Mouse (Mus musculus): ENCODE results near the gene Sh2d7. TPM values are rescaled to one million over a fixed set of nuclear protein-coding genes. Genes with fewer than 3 reads are reported as not detected.
"Not testable (repeated sequence)": the region's sequence is repeated elsewhere in the genome, so short reads cannot be mapped to it uniquely, and the experiment has no call there.

The Sh2d7 gene
- total RNA-seq, 2 experiments from 2014 or later: not detected

DNA sequence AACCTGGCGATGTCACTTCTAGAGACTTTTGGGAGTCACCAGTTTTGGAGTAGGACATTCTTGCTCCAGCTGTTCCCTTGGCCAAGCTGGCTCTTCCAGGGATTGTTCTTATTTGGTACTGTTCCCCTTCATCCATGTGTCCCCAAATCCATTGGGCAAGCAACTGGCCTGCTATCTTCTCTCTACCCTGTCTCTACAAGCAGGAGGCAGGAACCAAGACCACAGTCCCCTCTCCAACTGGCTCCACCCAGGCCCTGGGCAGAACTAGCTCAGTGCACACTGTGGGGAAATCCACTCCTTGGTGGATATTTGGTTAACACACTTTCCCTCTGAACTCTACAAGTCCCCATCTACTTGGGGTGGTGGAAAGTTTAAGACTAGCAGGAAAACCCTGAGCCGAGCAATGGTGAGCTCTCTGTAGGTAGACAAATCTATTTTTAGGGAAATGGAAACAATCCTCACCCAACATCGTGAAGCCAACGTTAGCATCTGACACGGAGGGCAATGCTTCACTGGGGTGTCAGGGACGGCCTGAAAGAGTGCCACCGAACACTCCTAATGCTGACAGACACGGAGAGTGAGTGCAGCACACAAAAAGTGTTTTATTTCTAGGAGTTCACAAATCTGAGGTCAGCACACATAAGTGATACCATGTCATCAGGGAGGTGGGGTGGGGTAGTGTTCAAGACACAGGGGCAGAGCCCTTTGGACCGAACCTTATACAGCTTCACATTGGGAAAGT lies 5.6 kb downstream of the Sh2d7 start:
- DNase-seq (ENCODE audit: low spot score): no peak

DNA sequence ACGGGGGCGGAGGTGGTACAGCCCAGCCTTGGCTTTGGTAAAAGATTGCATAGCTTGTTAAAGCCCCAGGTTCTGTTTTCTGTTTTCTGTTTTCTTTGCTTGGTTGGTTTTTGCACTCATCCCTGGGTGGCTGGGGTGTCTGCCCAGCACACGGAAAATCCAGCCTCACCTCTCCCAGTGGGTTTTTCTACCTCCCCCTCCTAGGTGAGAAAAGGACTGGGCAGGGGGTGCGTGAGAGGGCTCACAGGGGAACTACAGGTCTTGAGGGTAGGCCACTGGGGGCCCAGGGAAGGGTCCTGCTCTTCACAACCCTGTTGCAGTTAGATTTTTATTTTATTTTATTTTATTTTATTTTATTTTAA lies 6.2 kb downstream of the Sh2d7 start:
- no peak for DNase-seq (ENCODE audit: low spot score)

DNA sequence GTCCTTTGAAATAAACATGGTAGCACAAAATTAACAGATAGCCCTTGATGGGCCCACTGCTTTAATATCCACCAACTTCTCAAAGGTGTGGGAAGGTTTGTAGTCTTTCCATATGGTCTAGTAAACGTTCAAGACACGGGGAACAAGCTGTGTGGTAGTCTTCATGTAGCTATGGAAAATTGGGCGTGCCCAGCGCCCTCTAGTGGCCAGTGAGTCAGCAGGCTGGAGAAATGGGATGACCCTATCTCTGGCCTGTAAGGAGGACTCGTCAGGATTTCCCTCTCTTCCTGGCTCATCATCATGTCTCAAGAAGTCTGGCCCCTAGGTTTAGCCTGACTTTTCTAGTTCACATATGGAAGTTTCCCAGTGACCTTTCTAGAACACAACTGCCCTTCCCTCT lies 8.8 kb downstream of the Sh2d7 start:
- DNase-seq (ENCODE audit: low spot score): peak; percentile 51

DNA sequence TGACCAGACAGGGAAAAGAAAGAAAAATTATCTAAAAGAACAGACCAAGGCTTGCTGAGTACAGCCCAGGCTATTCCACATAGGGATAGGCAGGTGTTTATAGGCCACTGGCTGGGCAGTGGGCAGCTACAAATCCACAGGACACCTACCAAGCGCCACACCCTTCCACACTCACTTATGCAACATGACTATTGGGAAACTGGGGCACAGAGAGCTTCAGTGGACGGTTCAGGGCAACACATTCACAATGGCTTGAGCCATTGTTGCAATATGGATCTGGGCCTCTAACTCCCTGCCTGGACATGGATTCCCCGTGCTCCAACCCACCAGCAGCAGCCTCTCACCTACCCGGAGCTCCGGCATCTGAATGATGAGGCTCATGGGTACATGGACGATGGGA lies 10.6 kb downstream of the Sh2d7 start:
- no peak for DNase-seq (ENCODE audit: low spot score)

DNA sequence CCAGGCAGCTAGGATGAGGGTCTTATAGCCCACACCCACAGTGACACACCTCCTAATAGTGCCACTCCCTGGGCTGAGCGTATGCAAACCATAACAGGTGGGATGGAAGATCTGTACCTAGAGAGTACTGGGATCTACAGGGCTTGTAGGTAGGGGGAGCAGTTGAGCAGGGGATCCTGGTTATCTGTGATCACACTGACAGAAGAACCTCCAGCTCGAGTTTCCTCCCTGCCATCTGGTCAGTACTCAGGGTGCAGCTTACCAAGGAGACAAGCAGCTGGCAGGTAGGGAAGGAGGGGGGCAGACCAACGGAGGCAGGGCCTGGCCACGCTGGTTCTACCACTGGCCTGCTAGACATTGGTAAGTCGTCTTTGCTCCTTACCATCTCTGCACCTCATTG lies 13.6 kb downstream of the Sh2d7 start:
- peak; percentile 71 for DNase-seq (ENCODE audit: low spot score)

DNA sequence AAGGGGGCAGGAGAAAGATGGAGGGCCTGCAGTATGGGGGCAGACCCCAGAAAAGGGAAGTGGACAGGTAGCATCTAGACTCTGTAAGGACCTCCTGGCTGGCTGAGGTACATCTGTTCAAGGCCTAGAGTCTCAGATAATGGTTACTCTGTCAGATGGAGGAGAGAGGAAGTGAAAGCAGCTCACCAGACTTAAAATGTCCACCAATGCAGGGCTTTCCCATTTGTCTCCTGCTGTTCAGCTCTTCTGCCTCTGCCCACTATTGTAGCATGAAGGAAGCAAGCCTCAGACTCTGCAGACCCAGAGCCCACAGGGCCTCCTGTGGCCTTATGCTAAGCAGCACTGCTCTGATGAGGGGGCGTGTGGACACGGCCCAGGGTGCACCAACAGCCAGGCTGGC lies 16.3 kb downstream of the Sh2d7 start:
- DNase-seq (ENCODE audit: low spot score): no peak

DNA sequence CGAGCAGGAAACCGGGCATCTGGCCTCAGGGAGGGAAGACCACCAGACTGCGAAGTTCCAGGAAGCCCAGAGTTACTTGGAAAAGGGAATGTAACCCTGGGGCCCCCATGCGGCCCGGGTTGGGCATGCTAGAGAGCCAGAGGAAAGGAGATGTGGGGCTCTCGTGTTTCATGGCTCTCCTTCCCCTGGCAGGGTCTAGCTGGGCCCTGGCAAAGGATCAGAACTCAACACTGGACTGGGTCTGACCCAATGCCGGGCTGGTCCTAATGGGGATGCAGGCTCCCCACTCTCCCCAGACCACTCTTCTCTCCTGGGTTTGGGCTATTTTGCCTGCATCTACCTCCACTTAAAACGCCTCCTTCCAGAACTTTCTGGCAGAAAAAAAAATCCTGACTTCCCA lies 19.9 kb downstream of the Sh2d7 start:
- DNase-seq (ENCODE audit: low spot score): peak; percentile 63

DNA sequence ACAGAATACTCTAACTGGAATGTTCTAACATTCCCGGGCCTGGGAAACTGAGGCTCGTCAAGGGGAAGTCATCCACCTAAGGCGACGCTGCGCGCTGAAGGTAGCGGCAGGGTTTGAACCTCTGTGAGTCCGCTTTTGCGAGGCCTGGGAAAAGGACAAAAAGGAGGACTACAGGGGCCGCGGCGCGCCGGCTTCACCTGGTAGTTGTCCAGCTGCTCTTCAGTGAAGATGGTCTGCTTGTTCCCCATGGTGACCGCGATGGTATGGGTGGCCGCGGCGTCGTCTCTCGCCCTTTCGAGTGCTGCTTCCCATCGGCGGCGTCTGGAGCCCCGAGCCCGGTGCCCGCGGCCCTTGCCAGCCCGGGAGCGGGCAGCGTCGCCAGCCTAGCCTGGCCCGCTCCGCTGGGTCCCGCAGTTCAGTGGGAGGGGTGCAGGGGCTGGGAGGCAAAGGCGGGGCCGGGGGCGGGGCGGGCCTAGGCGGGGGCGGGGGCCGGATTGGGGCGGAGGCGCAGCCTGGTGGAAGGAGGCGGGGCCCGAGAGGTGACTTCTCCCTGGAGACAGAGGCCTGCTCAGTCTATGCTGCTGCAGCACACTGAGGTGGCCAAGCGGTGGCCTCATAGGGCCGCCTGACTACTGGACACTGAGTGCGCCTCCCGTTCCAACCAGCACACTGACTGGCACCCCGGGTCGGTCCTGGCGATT lies 21.1 kb downstream of the Sh2d7 start, which contains the start of gene Cib2:
TSS of gene Cib2 (minus strand) at position 448 of the 701 bp plus-strand sequence.
- peak; percentile 89 for DNase-seq (ENCODE audit: low spot score)

DNA sequence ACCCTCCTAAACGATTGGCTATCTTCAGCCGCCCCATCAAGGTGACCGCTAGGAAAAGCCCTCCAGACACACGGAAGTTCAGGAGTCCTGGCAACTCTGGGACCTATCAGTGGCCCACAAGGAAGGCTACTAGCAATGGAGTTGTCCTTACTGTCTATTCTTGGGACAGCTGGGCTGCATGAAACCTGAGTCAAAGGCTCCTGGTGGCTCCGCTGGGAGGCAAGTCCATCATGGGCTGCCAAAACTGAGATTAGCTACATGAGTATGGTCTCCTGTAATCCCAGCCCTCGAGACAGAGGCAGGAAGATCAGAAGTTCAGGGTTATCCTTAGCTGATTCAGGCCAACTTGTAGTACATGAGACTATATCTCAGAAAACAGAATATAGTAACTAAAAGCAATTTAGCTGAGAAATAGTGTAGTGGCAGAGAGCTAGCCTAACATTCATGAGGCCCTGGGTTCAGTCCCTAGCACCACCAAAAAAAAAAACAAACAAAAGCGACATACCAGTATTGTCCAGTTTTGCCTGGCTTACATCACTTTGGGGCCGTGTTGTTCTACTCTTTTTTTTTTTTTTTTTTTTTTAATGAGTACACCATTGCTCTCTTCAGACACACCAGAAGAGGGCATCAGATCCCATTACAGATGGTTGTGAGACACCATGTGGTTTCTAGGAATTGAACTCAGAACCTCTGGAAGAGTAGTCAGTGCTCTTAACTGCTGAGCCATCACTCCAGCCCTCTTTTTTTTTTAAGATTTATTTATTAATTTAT lies 22.2 kb downstream of the Sh2d7 start:
- peak; percentile 60 for DNase-seq (ENCODE audit: low spot score)

DNA sequence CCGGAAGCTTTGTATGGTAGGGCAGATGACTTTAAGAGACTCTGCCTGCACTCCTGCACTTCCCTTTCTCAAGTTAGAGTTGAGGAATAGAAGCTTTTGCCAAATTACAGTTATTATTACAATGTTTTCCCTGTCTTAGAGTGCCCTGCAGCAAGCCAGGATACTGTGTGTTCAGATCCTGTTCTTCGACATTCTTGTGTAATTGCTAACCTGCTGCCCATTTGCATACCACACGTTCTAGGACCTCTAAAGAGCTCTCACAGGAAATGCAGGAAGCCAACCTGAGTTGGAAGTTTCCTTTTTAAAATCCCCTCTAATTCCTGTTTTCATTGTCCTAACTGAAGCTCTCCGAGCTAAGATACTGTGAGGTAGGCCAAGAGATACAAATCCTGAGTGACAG lies 28.2 kb downstream of the Sh2d7 start:
- no peak for DNase-seq (ENCODE audit: low spot score)

DNA sequence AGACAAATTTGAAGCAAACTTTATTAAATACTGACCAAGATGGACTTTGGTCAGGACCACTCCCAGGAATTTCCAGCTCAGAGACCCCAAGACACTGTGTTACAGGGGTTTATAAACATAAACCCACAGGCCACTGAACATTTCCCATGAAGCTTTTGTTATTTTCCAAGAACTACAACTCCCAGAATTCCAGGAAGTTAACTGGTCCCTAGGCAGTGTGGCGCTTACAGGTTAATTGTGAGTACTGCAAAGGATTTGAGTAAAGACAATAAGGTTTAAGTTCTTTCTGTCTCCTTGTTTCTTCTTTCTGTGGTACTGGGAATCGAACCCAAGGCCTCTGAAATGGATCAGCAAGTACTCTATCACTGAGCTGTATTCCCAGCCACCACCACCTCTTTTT lies 29.9 kb downstream of the Sh2d7 start:
- DNase-seq (ENCODE audit: low spot score): no peak

DNA sequence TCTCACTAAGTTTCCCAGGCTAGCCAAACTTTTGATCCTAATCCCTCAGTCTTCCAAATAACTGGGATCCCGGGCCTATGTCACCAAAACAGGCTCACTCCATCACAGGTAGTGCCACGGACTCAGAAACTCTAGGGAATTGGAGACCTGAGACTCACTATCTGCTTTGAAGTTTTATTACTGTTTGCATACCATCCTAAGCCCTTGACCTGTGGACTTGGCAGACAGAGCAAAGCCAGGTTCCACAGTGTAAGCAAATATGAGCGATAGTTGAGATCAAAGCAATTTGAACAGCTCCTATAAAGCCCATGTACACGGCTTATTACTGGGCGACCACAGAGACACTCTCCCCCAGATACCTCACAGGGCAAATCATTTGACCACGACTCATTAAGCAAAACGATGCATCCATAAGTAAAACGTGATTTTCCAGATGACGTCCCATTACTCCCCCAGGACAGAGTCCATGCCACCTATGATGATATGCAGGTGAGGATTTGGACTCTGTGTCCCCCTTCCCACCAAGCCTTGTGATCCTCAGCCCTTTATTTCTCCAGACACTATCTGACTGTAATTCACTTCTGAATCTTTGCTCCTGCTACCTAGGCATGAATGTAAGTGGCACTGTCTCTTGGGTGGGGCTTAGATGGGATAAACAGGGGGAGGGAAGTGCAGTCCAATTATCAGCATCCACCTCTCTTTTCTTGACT lies 32.5 kb downstream of the Sh2d7 start:
- DNase-seq (ENCODE audit: low spot score): no peak

DNA sequence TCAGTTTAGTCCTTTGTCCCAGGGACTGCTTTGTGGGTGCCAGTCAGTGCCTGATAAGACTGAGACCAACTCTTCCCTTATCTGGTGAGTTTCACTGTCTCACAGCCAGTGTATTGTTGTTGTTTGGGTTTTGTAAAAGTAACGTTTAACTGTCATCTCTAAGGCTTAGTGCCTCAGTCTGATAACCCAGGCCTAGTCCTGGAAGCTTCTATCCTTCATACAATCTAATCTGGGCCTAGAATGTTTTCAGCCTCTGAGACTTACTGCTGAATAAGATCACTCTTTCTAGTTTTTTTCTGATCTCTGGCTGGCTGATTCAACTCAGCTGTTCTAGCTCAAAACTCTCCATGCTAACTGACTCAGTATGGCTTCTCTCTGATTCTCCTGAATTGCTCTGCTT lies 44.9 kb downstream of the Sh2d7 start:
- no peak for DNase-seq (ENCODE audit: low spot score)

DNA sequence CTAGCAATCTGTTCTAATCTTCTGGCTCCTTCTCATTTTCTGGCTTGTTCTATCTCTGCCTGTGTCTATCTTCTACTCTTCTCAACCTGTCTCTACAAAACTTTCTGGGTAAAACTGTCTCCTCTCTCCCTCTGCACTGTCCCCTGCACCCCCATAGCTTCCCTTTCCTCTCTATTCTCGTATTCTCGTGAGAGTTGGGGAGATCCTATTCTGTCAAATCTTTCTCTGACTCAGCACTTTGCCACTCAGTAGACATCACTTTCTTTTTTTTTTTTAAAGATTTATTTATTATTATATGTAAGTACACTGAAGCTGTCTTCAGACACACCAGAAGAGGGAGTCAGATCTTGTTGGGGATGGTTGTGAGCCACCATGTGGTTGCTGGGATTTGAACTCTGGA lies 45.3 kb downstream of the Sh2d7 start:
- not testable (repeated sequence) for DNase-seq (ENCODE audit: low spot score)

DNA sequence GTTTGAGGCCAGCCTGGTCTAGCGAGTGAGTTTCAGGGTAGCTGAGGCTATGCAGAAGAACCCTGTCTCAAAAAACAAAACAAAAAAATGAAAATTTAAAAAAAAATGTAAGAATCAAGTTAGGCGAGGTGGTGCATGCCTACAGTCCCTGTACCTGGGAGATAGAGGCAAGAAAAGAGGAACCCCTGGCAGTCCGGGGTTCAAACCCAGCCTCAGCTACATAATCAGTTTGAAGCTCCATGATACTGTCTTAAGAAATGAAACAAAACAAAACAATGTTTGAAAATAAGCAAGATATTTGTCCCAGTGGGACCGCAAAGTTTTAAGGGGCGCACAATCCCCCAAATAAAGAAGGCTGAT lies 47.0 kb downstream of the Sh2d7 start:
- DNase-seq (ENCODE audit: low spot score): no peak

DNA sequence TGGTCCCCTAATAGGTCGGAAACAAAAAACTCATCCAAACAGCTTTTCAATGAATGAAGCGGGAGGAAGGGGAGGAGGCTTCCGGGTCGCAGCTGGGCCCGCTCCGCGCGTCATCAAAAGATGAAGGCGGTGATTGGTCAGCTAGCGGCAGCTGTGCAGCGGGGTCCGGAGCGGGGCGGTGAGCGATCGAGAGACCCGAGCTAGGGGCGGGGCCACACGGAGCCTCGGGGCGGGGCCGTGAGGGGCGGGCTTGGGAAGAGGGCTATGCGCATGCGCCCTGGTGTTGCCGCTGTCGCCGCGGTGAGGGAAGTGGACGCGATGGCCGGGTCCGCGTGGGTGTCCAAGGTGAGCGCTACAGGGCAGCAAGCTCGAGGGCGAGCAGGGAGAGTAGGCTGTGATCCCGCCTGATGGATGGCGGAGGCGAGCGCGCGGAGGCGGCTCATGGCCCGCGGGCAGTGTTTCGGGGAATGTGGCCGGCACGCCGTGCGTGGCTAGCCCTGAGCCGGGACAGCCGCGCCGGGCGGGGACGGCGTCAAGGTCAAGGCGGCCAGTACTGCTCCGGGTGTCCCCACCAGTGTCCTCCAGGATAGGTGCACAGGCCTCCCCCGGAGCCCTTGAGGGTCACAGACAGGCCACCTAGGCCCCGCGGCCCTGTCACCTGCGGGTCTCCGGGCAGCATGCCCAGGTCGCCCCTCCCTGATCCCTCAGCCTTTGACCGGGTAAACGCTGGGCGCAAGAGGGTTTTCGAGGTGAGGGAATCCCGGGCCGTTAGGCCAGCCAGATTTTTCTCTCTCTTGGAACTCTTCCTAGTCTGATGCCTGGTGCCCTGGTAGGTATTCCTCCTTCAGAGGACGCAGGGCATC lies 47.6 kb downstream of the Sh2d7 start, which contains the start of gene Idh3a:
TSS of gene Idh3a (plus strand) at position 136 of the 863 bp plus-strand sequence.
- peak; percentile 98 for DNase-seq (ENCODE audit: low spot score)

DNA sequence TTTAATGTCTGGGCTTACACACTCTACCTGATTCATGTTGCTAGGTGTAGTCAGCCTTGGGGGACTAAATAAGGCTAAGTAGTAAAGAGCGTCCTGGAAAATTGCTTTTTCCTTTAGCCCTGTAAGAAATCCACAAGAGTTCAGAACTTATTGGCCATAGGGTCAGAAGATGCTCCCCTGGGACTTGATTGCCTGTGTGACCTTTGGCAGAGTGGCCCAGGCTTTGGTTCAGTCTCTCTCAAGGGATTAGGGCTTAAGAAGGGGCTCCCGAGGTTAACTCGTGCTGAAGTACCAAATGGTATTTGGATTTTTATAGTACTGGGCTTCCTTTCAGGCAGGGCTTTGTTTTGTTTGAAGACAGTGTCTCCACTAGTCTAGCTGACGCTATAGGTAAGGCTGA lies 49.1 kb downstream of the Sh2d7 start:
- DNase-seq (ENCODE audit: low spot score): no peak

DNA sequence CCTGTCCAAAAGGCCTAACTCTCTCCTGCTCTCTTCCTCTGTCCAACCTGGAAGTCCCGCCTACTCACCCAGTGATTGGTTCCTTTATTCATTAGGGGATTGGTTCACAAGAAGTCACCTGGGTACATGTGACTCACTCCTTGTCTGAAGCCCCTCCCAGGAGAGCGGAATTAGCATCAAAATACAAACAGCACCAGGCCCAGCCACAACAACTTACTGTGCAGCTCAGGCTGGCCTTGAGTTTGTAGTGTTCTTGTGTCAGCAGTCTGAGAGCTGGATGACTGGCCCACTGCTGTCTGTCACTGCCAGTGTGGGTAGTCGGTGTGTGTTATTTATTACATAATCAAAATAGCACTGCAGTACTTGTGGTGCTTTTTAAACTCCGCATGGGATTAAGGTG lies 54.9 kb downstream of the Sh2d7 start:
- peak; percentile 42 for DNase-seq (ENCODE audit: low spot score)

Data from gastrocnemius, adult 18-20 months (tissue).